Mouse (Mus musculus) CH12.LX (cell line): Measurements from ENCODE around the gene Msi2.

ENCODE experiments used
- CTCF ChIP-seq, 2 experiments: IDR thresholded peaks in 1 of 2; conservative IDR thresholded peaks in 1 of 2; 2 replicates each; pipeline ENCODE4 v1.5.1; 2011 to 2012; ENCODE audit warnings: low read depth in 2 of 2, low read length in 2 of 2, improper control_type of control experiment in 1 of 2, inconsistent platforms in 1 of 2, mild to moderate bottlenecking in 1 of 2, moderate library complexity in 1 of 2
- MAFK ChIP-seq: IDR thresholded peaks from 2 replicates; pipeline ENCODE4 v1.6.1; 2011; ENCODE audit warnings: low read length, improper control_type of control experiment; ENCODE audit not compliant: insufficient replicate concordance
- POLR2A ChIP-seq: IDR thresholded peaks from 2 replicates; pipeline ENCODE4 v1.6.1; 2011; ENCODE audit warnings: low read depth, mild to moderate bottlenecking, improper control_type of control experiment, low read length

GRCm38 (mm10) chr11:88549529-88549900 is 168.8 kb downstream of the Msi2 start:
- no peak for TF ChIP-seq CTCF (conservative IDR thresholded peaks at IDR 0.05 in 1 of 2, IDR thresholded peaks at IDR 0.05 in 1 of 2; ENCODE audit: low read depth in 2 of 2, low read length in 2 of 2)
- no peak for TF ChIP-seq MAFK
- no peak for TF ChIP-seq POLR2A
